Mouse (Mus musculus) heart, adult 2 months (tissue): ENCODE results near the gene Smc3.

Experiments used
- CTCF ChIP-seq: fragments of 200-600 bp; IDR thresholded peaks from 2 replicates; pipeline ENCODE4 v1.8.1; 2022; ENCODE audit warnings: antibody characterized with exemption, mild to moderate bottlenecking, moderate library complexity
- EP300 ChIP-seq: fragments of 200-500 bp; IDR thresholded peaks from 2 replicates; pipeline ENCODE4 v1.6.1; 2011; ENCODE audit warnings: low read depth, low read length, control low read depth; ENCODE audit not compliant: insufficient read depth
- POLR2A ChIP-seq: fragments of 200-500 bp; IDR thresholded peaks from 2 replicates; pipeline ENCODE4 v1.6.1; 2011; ENCODE audit warnings: mild to moderate bottlenecking, low read depth, low read length, control low read depth; ENCODE audit not compliant: insufficient read depth

- TF ChIP-seq EP300 (no peak), CTCF (no peak), POLR2A (no peak)
Observed at GRCm38 (mm10) chr19:53608921-53609320, 8.7 kb downstream of the Smc3 start.
